Mouse (Mus musculus) embryonic facial prominence, embryonic 10.5 days (tissue): ENCODE results near the gene Nell2. TPM values are rescaled to one million over a fixed set of nuclear protein-coding genes. Genes with fewer than 3 reads are reported as not detected.
A peak's percentile ranks its signal among the peaks of the same experiment; 100 is the strongest.

ENCODE experiments used
- DNase-seq: peaks from one replicate; pipeline ENCODE4 v3.0.0-alpha.2; 2017; ENCODE audit warnings: low spot score
- H3K27ac ChIP-seq: fragments of 300-500 bp; sonication (generic); replicated peaks from 2 replicates; pipeline ENCODE4 v1.5.1; 2016; ENCODE audit warnings: mild to moderate bottlenecking
- H3K27me3 ChIP-seq: fragments of 300-500 bp; sonication (generic); replicated peaks from 2 replicates; pipeline ENCODE4 v1.6.1; 2016; ENCODE audit warnings: low read depth, mild to moderate bottlenecking; ENCODE audit not compliant: poor library complexity, severe bottlenecking
- H3K36me3 ChIP-seq: fragments of 300-500 bp; sonication (generic); replicated peaks from 2 replicates; pipeline ENCODE4 v1.6.1; 2016; ENCODE audit warnings: mild to moderate bottlenecking, moderate library complexity
- H3K4me1 ChIP-seq: fragments of 300-500 bp; sonication (generic); 2 replicates; pipeline ENCODE4 v1.6.1; 2016
- H3K4me3 ChIP-seq: fragments of 300-500 bp; sonication (generic); 2 replicates; pipeline ENCODE4 v1.5.1; 2016; ENCODE audit warnings: mild to moderate bottlenecking, moderate library complexity
- H3K9me3 ChIP-seq: fragments of 300-500 bp; sonication (generic); 2 replicates; pipeline ENCODE4 v1.6.1; 2016; ENCODE audit warnings: mild to moderate bottlenecking
- WGBS: fragments of 180-500 bp; shearing (Covaris S2); methylation state at CpG from one replicate; pipeline ENCODE4 v1.1.7; 2016; 5-methylcytosine and 5-hydroxymethylcytosine counted together
- polyA plus RNA-seq: library from polyadenylated mRNA; unstranded; fragments of >200 nt; fragmentation: Nextera tagmentation; extraction: Ambion mirVana; gene quantifications from 2 replicates; pipeline ENCODE4 v1.2.1, GENCODE M21; 2016

Nell2 gene
- polyA plus RNA-seq, result 20.2 and 25.5 TPM in 2 replicates

DNA sequence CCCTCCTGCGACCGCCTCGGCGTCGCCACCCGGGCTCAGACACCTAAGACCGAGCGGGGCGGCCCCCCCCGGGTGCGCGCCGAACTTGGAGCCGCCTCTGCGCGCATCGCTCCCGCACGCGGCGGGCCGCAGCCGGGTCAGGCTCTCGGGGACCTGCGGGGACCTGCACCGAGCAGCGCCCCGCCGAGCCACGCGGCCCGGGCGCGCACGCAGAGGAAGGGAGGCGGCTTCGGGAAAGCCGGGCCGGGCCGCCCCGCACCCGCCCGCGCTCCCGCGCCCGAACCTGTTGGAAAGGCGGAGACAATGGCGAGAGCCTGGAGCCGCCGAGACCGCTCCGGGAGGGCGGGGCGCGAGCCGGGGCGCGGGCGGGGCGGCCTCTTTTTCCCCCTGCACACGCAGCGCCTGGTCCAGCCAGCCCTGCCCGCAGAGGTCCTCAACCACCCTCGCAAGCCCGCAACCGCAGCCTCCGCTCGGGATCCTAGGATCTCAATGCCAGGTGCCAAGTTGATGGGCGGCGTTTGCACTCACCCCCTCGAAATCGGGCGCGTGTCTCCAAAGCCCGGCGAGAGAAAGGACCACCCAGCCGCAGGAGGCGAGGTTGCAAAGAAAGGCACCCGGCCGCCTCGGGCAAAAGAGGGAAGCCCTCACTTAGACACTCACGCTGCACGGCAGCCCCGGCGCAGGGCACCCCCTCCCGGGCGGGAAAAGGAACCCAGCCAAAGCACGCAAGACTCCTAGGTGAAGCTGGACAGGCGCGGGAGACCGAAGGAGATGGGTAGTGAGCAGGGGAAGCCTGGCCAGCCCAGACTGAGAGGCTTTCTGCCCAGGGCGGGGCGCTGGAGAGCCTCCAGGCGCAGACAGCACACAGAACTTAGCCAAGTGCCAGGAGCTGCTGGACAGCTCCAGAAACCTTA is at the start of gene Nell2:
Nell2 (minus strand) TSS at position 612 of the 914 bp plus-strand sequence.
- Histone ChIP-seq H3K27ac (peak within 1 kb of the TSS; percentile 86), H3K4me3 (peak within 1 kb of the TSS; percentile 79), H3K27me3 (peaks cover 32% of the 10 kb centered on the region), H3K36me3 (no peaks in the 10 kb centered on the region), H3K4me1 (peaks cover 20% of the 10 kb centered on the region), H3K9me3 (no peaks in the 10 kb centered on the region)
- under 1% methylated on average over 86 of the region's 95 CpGs for WGBS
- DNase-seq, result peak; percentile 78

DNA sequence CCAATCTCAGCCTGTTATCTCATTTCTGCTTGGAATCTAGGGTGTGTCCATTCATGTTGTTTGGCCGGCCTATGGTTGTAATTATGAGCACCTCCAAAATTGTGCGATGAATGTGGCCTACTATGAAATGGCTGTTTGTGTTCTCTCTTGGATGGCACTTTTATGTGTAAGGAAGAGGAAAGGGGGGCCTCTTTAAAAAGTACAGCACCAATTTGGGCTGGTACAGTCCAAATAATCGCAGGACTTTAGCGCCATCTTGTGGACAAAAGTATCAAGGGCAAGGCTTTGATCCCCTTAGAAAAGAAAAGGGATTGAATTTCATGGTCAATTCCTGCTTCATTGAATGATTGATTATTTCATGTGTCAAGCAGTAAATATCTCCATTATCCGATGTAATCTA is 46.3 kb upstream of the Nell2 start:
- no peaks in the 10 kb centered on the region; the same call in 1 of the 2 replicates for H3K27me3 ChIP-seq
- H3K4me1 ChIP-seq, result no peaks in the 10 kb centered on the region
- 19% methylated on average over 5 of the region's 5 CpGs for WGBS
- DNase-seq, result peak; percentile 48
- no peaks in the 10 kb centered on the region for H3K36me3 ChIP-seq
- no peak overlapping the region for H3K4me3 ChIP-seq
- H3K27ac ChIP-seq, result no peak overlapping the region
- no peaks in the 10 kb centered on the region for H3K9me3 ChIP-seq

DNA sequence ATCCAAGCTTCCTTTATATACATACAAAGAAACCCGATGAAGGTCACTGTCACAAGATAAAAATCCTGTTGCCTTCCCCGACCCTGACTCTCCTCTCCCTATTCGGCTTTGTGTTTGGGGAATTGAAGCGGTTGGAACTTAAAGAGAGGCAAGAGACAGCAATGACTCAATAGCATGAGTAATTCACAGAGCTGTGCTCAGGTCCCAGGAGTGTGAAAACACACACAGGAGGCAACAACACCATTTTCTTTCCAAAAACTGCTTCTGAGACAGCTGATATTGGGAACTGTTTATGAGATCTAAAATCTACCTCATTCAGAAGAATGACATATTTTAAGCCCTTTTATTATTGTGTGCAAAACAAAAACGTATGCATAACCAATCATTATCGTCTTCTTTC is 41.2 kb upstream of the Nell2 start:
- 88% methylated on average over 6 of the region's 6 CpGs for WGBS
- H3K9me3 ChIP-seq, result no peaks in the 10 kb centered on the region

DNA sequence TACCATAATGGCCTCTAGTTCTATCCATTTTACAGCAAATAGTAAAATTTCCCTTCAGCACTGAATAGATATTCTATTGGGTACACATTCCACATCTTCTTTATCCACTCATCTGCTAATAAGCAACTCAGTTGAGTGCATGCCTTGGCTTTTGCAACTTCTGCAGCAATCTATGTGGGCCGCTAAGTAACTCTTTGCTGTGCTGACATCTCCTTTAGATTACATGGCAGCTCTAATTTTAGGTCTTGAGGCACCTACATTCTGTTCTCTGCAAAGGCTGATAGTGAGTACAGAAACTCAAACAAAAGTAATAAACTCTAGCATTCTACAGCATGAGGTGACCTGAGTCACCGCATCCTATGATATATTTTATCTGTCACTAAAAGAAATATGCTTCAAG is 36.8 kb upstream of the Nell2 start:
- DNase-seq, result no peak
- Histone ChIP-seq H3K27ac (no peak overlapping the region), H3K36me3 (no peaks in the 10 kb centered on the region), H3K4me1 (no peaks in the 10 kb centered on the region), H3K4me3 (no peak overlapping the region), H3K27me3 (no peaks in the 10 kb centered on the region), H3K9me3 (no peaks in the 10 kb centered on the region)
- 95% methylated on average over 2 of the region's 2 CpGs for WGBS

More for the DNA sequence above, 41.2 kb upstream of the Nell2 start:
- Histone ChIP-seq H3K4me1 (no peaks in the 10 kb centered on the region), H3K36me3 (no peaks in the 10 kb centered on the region), H3K27me3 (no peaks in the 10 kb centered on the region), H3K4me3 (no peak overlapping the region), H3K27ac (no peak overlapping the region)
- DNase-seq, result no peak

DNA sequence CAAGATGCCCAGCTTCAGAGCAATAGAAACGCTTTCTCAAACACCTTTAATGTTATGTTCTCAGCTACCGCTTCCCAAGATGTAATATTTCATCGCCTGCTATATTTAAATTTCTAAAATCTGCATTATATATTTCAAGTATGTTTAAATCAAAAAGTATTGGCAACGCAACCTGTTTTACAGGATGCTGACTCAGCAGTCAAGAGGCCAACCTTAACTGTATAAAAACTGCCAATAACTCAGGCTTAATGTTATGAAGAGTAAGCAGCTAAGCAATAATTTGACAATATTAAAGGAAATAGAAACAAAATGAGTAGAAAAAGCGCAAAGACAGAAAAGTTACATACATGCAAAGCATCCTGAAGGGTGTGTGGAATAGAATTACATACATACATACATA is 32.9 kb upstream of the Nell2 start:
- DNase-seq, result no peak
- no peaks in the 10 kb centered on the region for H3K27me3 ChIP-seq
- no peaks in the 10 kb centered on the region for H3K9me3 ChIP-seq
- H3K36me3 ChIP-seq, result no peaks in the 10 kb centered on the region
- H3K4me1 ChIP-seq, result no peaks in the 10 kb centered on the region
- no peak overlapping the region for H3K4me3 ChIP-seq
- H3K27ac ChIP-seq, result no peak overlapping the region
- 96% methylated on average over 5 of the region's 5 CpGs for WGBS

DNA sequence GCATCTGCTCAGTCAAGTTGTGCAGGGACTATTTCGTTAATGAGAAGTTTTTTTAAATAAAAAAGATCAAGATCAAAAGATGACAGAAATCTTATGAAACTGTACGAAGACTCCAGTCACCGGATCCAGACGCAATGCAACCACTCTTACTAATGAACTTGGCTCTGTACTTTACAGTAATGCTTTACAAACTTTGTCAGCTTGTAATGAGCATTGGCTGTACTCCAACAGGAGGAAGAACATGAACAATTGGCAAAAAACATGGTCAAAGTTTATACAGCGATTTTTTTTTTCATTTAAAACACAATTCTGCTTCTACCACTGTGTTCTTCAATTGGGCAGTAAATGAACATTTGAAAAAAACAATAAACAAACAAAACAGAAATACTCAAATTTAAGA is 21.7 kb upstream of the Nell2 start:
- H3K36me3 ChIP-seq, result no peaks in the 10 kb centered on the region
- H3K27me3 ChIP-seq, result no peaks in the 10 kb centered on the region
- H3K27ac ChIP-seq, result no peak overlapping the region
- no peak overlapping the region for H3K4me3 ChIP-seq
- no peak for DNase-seq
- no peaks in the 10 kb centered on the region for H3K4me1 ChIP-seq
- 90% methylated on average over 5 of the region's 5 CpGs for WGBS
- no peaks in the 10 kb centered on the region for H3K9me3 ChIP-seq

DNA sequence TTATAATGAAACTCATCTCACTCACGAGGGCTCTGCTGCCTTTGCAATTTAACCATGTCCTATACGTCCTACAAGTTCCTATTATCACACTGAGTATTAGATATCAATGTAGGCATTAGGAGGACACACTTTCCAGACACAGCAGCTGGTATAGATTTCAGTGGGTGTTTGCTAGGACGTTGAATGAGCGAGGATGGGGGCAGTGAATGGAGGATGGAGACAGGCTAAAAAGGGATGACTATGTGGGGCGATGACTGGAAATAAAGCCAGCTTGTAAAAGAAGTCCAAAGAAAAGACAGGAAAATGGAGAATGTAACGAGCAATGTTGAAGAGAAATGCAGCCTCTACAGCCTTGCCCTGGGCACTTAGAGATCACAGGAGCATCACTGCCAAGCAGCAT is 14.3 kb upstream of the Nell2 start:
- DNase-seq, result no peak
- Histone ChIP-seq H3K9me3 (no peaks in the 10 kb centered on the region), H3K27me3 (no peaks in the 10 kb centered on the region), H3K27ac (no peak overlapping the region), H3K4me1 (no peaks in the 10 kb centered on the region), H3K4me3 (no peak overlapping the region), H3K36me3 (no peaks in the 10 kb centered on the region)
- WGBS, result 73% methylated on average over 6 of the region's 6 CpGs

DNA sequence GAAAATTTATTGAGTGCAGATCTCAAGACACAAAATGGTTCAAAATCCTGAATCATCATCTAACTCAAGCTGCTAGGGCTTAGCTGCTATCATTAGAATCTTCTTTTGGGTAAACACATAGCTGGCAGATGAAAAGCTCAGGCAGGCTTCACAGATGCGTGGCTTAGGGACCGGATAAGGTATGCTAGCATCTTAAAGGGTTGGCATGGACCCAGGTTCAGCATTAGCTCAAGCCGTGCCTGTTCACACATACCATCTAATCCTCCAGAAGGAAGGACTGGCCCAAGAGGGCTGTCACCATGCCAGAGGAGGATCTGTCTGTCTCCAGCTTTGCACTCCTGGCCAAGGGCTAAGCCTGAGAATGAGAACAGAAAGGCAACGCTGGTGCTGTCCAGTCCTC is 8.4 kb upstream of the Nell2 start:
- DNase-seq, result no peak
- Histone ChIP-seq H3K9me3 (no peaks in the 10 kb centered on the region), H3K27ac (no peak overlapping the region), H3K36me3 (no peaks in the 10 kb centered on the region), H3K27me3 (no peaks in the 10 kb centered on the region), H3K4me3 (no peak overlapping the region), H3K4me1 (no peaks in the 10 kb centered on the region)
- 87% methylated on average over 4 of the region's 4 CpGs for WGBS

DNA sequence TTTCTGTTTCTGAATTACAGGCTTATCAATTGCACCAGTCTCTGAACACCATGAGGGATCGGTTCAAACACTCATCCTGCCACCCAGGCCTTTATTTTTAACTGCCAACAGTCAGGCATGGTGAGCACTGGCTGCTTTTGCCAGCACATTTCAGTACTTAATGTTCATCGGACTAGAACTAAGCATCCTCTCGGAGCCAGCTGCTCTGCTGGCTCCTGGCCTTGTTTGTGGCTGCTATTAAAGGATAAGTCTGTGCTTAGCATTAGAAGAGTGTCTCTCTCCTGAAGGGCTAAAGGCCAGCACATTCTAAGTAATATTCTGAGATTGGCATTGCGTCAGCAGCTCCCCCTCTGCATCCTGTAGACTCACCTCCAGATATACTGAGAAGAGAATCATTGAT is 7.9 kb upstream of the Nell2 start:
- Histone ChIP-seq H3K36me3 (no peaks in the 10 kb centered on the region), H3K4me1 (no peaks in the 10 kb centered on the region), H3K27ac (no peak overlapping the region), H3K9me3 (no peaks in the 10 kb centered on the region), H3K4me3 (no peak overlapping the region), H3K27me3 (no peaks in the 10 kb centered on the region)
- WGBS, result 81% methylated on average over 4 of the region's 4 CpGs
- no peak for DNase-seq

DNA sequence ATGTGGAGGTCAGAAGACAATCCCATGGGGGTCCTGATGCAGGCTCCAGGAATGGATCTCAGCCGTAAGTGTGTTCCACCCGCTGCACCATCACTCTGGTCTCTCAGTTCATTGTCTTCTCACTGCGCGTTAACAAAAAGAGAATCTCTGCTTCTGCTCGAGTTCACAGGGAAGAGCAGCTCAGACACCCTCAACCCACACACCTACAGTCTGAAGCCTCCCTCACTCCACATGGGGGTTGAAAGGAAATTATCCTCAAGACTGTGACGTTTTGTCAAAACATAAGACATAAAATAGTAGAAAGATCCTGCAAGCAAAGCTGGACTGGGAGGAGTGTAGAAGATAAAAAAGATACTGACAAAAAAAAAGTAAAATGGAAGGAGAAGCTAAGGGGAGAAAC is 6.3 kb upstream of the Nell2 start:
- Histone ChIP-seq H3K36me3 (no peaks in the 10 kb centered on the region), H3K4me1 (no peaks in the 10 kb centered on the region), H3K4me3 (no peak overlapping the region), H3K27me3 (no peaks in the 10 kb centered on the region), H3K9me3 (no peaks in the 10 kb centered on the region), H3K27ac (no peak overlapping the region)
- DNase-seq, result no peak
- 80% methylated on average over 6 of the region's 6 CpGs for WGBS

DNA sequence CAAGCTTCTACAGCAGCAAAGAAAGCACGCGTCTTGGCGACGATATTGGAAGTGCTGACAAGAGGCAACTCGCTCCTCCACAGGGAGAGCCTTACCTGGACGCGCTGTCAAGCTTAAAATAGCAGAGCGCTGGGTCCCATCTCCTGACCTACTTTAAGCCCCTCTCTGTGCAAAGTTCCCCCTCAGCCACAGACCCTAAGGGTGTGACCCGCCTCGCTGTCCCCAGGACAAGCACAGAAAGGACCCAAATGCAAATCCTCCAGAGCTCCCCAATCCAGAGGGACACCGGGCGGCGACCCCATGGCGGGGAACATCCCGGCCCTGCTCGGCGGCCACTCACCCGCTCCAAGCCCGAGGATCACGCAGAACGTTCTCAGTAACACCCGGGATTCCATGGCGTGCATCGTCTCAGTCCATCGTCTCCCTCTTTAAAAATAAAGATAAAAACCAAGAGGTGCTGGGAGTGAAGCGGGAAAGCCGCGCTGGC is 855 bp downstream of the Nell2 start:
- Histone ChIP-seq H3K4me3 (peak overlapping the region; percentile 79), H3K27me3 (peaks cover 32% of the 10 kb centered on the region), H3K9me3 (no peaks in the 10 kb centered on the region), H3K4me1 (peaks cover 20% of the 10 kb centered on the region), H3K27ac (peak overlapping the region; percentile 86), H3K36me3 (no peaks in the 10 kb centered on the region)
- DNase-seq, result peak; percentile 41
- WGBS, result under 1% methylated on average over 28 of the region's 28 CpGs

DNA sequence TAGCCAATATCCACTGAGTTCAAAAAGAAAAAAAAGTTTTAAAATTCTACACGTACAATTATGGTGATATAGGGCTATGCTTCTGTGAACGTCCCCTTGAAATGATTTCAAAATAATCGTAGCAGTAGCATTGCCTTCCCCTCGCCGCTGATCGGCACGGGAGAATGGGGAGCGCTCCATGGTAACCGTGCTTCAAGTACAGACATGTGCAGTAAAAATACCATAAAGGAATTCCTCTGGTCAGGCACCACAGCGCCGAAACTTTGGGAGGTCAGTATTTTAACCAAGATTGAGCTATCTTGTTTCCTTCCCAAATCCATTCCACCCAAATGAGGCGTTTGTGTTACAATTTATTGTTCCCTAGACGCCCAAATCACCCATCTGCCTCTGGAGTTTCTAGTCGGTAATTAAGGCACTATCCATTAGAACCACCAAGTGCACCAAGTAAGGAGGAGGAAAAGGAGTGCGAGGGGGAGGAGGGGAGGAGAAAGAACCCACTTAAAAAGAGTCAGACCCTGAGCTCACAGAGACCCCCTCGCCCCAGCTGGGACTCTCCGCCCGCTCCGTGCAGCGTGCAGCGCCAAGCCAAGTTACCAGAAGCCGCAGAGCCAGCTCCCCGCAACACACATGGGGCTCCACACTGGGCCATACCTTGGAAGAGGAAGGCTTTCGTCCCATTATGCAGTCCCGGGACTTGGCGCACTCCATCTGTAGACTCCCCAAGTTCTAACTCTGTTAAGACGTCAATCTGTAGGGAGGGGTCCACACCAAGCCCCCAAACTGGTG is 1.5 kb downstream of the Nell2 start:
- 3% methylated on average over 27 of the region's 27 CpGs for WGBS
- H3K4me3 ChIP-seq, result peak overlapping the region; percentile 79
- peaks cover 20% of the 10 kb centered on the region for H3K4me1 ChIP-seq
- H3K36me3 ChIP-seq, result no peaks in the 10 kb centered on the region
- peaks cover 32% of the 10 kb centered on the region for H3K27me3 ChIP-seq
- no peaks in the 10 kb centered on the region for H3K9me3 ChIP-seq
- peak overlapping the region; percentile 86; the same call in 1 of the 2 replicates for H3K27ac ChIP-seq
- DNase-seq, result peak; percentile 47
